Mouse (Mus musculus) 3T3-L1 (cell line): ENCODE data around the gene Pip5k1b.

Source experiments
- DNase-seq: peaks from one replicate; pipeline ENCODE4 v3.0.0-alpha.2; 2015; ENCODE audit warnings: low read depth, low spot score

The Pip5k1b gene

DNA sequence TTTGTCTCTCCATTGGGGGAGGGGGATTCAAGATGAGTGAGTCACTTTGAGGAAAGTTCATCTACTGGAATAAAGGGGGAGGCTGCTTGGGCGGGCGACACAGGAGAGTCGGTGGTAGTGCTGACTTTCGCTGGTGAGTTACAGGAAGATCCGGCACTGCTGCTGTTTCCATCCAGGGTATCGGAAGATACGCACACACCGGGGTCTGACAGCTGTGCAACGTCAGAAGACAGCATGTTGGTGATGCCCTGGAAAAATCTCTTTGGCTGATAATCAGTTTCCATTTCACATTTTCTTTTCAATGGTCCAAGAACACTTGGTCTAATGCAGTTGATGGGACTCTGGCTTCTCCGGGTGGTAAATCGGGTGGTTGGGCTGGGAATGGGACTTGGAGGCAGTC lies 79.2 kb downstream of the Pip5k1b start:
- DNase-seq, result peak; percentile 47

- no peak for DNase-seq
Measured at GRCm38 (mm10) chr19:24475281-24475680, 80.4 kb downstream of the Pip5k1b start.

DNA sequence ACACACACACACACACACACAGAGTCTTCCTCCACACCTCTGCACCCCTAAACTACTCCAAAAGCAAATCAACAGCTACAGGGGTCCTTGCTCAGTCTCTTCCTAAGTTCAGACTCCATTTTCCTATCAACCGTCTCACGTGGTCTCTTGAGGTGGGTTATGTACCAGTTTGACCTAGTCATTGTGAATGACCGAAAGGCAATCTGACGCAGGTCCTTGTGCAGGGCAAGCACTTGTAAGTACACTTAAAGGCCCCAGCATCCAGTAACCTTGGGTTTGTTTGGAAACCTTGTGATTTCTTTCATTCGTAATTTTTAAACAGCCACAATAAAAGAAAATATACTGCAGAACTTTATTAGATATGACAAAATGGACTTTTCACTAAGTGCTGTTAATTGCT lies 83.2 kb downstream of the Pip5k1b start:
- no peak for DNase-seq

DNA sequence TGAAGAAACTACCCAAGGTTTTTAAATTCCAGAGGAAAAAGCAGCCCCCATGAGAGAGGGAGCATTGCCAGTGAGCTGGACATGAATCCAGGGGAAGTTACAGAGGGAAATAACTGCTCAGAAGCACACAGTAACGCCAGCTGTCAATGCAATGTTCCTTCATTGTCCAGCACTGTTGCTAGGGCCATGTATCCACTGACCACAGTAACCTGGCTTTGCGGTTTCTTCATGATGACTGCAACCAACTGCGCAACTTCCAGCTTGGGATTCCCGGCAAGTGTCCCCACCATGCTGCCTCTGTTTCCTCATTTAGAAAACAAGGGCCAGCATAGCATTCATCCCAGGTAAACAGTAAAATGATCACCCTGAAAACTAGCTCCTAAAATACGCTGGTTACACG lies 84.1 kb downstream of the Pip5k1b start:
- DNase-seq, result no peak

DNA sequence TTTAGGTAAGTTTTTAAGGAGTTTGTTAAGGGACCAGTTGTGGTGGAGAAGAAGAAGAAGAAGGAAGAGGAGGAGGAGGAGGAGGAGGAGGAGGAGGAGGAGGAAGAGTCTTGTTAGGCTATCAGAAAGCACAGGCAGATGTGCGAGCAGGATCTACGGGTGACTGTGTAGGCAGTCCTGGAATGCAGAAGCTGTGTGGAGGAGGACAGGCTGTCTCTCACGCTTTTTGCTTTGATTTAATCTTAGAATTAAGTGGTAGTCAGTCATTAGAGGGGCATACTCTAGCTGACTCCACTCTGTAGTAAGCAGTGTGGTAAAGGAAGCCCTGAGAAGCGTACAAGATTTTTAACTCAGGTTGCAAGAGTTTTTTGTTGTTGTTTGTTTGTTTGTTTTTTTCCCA lies 86.5 kb downstream of the Pip5k1b start:
- DNase-seq, result no peak

- no peak for DNase-seq
Measured at GRCm38 (mm10) chr19:24468616-24469015, 87.1 kb downstream of the Pip5k1b start.

GRCm38 (mm10) chr19:24463011-24463410 lies 92.7 kb downstream of the Pip5k1b start:
- DNase-seq, result no peak

GRCm38 (mm10) chr19:24456591-24457231 lies 99.0 kb downstream of the Pip5k1b start:
- no peak for DNase-seq

DNA sequence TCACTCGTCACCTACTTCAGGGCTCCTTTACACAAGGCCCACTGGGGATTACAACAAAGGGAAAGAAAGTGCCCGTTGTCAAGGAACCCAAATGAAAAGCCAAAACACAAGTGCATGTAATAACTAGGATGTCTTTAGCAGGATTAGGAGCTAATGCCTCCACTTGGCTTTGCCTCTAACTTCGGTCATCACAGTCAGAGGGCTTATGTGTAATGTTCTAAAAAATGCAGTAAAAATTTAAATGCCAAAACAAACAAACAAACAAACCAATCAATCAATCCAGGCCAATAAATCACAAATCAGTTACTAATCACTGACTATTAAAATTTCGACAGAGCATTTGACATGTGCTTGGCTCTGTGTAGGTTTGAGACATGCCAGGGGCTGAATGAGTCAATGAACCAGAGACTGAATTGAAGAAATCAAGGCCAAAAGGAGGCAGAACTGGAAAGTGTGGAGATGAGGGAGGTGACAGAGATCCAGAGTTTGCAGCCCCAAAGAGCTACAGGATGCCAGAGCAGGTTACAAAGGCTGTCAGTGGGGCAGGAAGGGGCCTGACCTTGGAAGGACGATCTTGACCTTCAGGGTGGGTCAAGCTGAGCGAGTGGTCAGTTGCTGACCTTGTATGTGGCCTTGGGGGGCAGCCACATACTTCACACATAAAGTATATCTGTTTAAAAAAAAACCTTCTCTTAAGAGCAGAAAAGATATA lies 100.3 kb downstream of the Pip5k1b start:
- DNase-seq, result no peak

DNA sequence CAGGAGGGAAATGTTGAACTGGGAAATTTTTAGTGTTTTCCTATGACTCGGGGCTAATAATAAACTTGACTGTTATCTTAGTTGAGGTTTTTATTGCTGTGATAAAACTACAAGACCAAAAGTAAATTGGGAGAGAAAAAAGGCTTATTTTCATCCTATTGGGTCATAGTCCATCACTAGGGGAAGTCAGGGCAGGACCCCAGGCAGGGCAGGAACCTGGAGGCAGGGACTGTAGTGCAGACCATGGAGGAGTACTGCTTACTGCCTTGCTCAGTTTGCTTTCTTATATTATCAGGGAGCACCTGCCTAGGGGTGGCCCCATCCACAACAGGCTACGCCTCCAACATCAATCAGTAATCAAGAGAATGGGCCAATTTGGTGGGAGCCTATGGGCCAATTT lies 101.2 kb downstream of the Pip5k1b start:
- no peak for DNase-seq

- no peak for DNase-seq
Measured at GRCm38 (mm10) chr19:24453379-24453778, 102.3 kb downstream of the Pip5k1b start.

GRCm38 (mm10) chr19:24452441-24452898 lies 103.2 kb downstream of the Pip5k1b start:
- no peak for DNase-seq

DNA sequence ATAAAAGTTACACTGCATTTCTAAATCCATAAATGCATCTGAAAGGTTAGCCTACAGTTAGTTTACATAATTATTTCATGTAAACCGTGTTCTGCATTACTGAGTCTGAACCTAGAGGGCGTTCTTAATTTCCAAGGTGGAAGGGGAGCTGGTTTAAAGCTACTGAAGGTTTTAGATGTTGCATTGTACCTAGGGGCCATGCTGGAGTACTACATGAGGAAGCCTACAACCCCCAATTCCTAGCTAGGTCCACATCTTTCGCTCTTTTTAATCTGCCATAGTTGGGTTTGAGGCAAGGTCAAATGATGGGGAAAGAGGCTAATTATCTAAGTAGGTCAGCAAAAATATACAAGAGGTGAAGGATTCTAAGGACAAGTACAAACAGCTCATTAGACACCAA lies 104.0 kb downstream of the Pip5k1b start:
- no peak for DNase-seq

GRCm38 (mm10) chr19:24450740-24451139 lies 104.9 kb downstream of the Pip5k1b start:
- no peak for DNase-seq

GRCm38 (mm10) chr19:24444322-24444721 lies 111.3 kb downstream of the Pip5k1b start:
- DNase-seq, result no peak

DNA sequence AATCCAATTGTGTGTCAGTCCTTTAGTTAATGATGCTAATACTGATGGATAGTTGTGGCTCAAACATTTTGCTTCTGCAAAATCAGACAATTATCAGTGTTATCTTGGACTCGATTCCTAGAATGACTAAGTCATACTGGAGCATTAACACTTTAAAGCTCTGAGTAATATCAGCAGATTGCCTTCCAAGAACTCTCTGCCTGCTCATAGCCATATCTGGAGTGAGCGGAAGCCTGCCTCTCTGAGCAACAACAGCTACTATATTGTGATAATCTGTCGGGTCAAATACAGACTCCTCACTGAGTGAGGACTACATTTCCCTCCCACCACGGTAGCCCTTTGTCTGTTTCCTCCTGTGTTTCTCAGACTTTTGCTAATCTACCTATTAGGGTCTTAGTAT lies 116.0 kb downstream of the Pip5k1b start:
- DNase-seq, result no peak

DNA sequence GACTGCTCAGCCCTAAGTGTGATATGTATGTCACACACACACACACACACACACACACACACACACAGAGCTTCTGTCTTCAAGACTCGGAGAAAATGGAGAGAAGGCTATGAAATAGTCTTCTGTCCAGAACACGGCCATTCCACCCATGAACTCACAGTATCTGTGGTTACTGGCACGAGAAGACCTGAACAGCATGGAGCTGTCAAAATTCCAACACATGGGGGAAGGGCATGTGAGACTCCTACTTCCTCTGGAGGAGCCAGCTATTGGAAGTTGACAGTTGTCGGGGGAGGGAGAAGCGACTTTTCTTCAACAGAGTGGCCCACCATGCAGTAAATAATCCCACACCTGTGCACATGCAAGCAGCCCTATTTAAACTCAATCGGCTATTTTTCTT lies 121.4 kb downstream of the Pip5k1b start:
- no peak for DNase-seq

DNA sequence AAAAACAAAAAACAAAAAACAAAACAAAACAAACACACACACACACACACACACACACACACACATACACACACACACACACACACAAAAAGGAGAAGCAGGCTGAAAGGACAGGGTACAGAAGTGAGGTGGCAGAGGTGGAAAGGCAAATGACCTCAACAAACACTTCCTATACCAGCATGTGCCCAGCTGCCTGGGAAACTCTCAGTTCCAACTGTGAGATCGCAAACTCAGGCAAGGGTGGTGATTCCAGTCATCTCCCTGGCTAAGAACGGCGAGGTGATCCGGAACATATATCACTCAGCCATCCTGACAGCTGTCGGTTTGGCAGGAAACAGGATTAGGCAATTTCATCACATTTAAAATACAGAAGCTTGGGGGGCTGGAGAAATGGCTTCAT lies 123.2 kb downstream of the Pip5k1b start:
- no peak for DNase-seq

- DNase-seq, result no peak
Measured at GRCm38 (mm10) chr19:24431381-24431780, 124.3 kb downstream of the Pip5k1b start.

- DNase-seq, result no peak
Measured at GRCm38 (mm10) chr19:24428011-24428410, 127.7 kb downstream of the Pip5k1b start.

DNA sequence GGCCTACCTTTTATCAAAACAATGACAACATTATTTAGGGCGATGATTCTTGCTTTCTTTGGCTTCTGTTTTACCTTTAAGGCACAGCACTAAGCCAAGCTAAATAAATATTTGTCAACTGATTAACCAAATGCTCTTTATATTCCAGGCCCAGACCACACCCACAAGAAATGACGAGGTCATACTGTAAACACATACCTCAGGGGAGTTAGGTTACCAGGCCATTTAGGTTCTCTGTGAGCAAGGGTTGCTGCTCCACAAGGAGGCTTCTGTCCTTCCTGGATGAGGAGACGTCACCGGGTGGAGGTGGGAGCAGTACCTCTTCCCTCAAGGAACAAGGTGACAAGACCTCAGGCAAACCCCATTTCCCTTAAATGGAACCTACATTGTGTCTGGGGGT lies 128.4 kb downstream of the Pip5k1b start:
- no peak for DNase-seq

- DNase-seq, result no peak
Measured at GRCm38 (mm10) chr19:24426759-24427181, 128.9 kb downstream of the Pip5k1b start.

DNA sequence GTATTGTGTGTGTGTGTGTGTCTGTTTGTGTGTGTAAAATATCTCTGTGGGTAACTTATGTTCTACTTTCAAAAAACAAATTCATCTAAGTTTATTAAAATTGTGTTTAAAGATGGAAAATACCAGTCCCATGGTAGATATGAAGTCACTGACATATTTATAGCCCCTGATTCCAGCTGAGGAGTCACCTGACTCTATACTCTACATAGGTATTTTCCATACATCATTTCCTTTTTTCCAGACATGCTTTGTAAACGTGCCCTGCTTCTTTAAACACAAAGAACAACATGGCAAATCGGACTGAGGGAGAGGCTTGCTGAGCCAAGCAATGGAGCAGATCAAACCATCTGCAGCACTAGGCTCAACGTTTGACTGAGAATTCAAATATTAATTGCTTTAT lies 137.6 kb downstream of the Pip5k1b start:
- DNase-seq, result no peak
